Mouse (Mus musculus) CH12.LX (cell line): ENCODE data around the gene Snx21. TPM values are rescaled to one million over a fixed set of nuclear protein-coding genes. Genes with fewer than 3 reads are reported as not detected.

Experiments used
- DNase-seq: peaks from one replicate; pipeline ENCODE4 v3.0.0-alpha.2; 2013; ENCODE audit errors: extremely low read depth
- H3K27ac ChIP-seq: 2 replicates; pipeline ENCODE4 v1.5.1; 2012; ENCODE audit warnings: low read depth, mild to moderate bottlenecking, control low read depth, moderate library complexity; ENCODE audit not compliant: insufficient read depth
- H3K27me3 ChIP-seq: replicated peaks from 2 replicates; pipeline ENCODE3; 2012; ENCODE audit warnings: inconsistent platforms
- H3K36me3 ChIP-seq, 2 experiments: replicated peaks in 1 of 2; 2 replicates each; pipeline versions ENCODE3 to v1.6.1; 2012; ENCODE audit warnings: inconsistent platforms in 1 of 2, low read length in 1 of 2, mild to moderate bottlenecking in 1 of 2, mixed read lengths in 1 of 2, moderate library complexity in 1 of 2; ENCODE audit not compliant: control insufficient read depth in 1 of 2, insufficient read depth in 1 of 2
- H3K4me1 ChIP-seq, 2 experiments: 2 replicates each; pipeline ENCODE4 v1.6.1; 2012; ENCODE audit warnings: inconsistent platforms in 1 of 2, moderate library complexity in 1 of 2; ENCODE audit not compliant: insufficient read depth in 2 of 2, control insufficient read depth in 1 of 2
- H3K4me2 ChIP-seq: 2 replicates; pipeline ENCODE4 v1.6.1; 2012; ENCODE audit warnings: low read depth, mild to moderate bottlenecking, control low read depth; ENCODE audit not compliant: poor library complexity, insufficient read depth, severe bottlenecking
- H3K4me3 ChIP-seq, 3 experiments: fragments of 150-350 bp in 1 of 3; sonication (generic) in 1 of 3; replicated peaks in 1 of 3; 2 replicates each; pipeline versions ENCODE3 to v1.5.1; 2011 to 2012; ENCODE audit warnings: low read depth in 2 of 3, low read length in 2 of 3, mild to moderate bottlenecking in 2 of 3, moderate library complexity in 2 of 3, control low read depth in 1 of 3, improper control_type of control experiment in 1 of 3, inconsistent platforms in 1 of 3, mixed read lengths in 1 of 3; ENCODE audit not compliant: poor library complexity in 1 of 3
- H3K79me2 ChIP-seq: replicated peaks from 2 replicates; pipeline ENCODE4 v1.6.1; 2012; ENCODE audit warnings: mild to moderate bottlenecking, moderate library complexity; ENCODE audit not compliant: control insufficient read depth, poor library complexity, insufficient read depth, severe bottlenecking; ENCODE audit errors: extremely low read depth
- H3K9ac ChIP-seq: 2 replicates; pipeline ENCODE4 v1.6.1; 2012; ENCODE audit warnings: low read depth, mild to moderate bottlenecking, control low read depth, moderate library complexity; ENCODE audit not compliant: insufficient read depth
- H3K9me3 ChIP-seq: replicated peaks from 2 replicates; pipeline ENCODE3; 2012; ENCODE audit warnings: low read length, inconsistent platforms, mixed read lengths
- BHLHE40 ChIP-seq: IDR thresholded peaks from 2 replicates; pipeline ENCODE4 v1.6.1; 2011; ENCODE audit warnings: mild to moderate bottlenecking, low read depth, low read length, improper control_type of control experiment
- CTCF ChIP-seq, 2 experiments: IDR thresholded peaks in 1 of 2; conservative IDR thresholded peaks in 1 of 2; 2 replicates each; pipeline ENCODE4 v1.5.1; 2011 to 2012; ENCODE audit warnings: low read depth in 2 of 2, low read length in 2 of 2, improper control_type of control experiment in 1 of 2, inconsistent platforms in 1 of 2, mild to moderate bottlenecking in 1 of 2, moderate library complexity in 1 of 2
- E2F4 ChIP-seq: IDR thresholded peaks from 2 replicates; pipeline ENCODE4 v1.6.1; 2011; ENCODE audit warnings: low read depth, low read length, improper control_type of control experiment; ENCODE audit not compliant: insufficient replicate concordance
- ELF1 ChIP-seq: IDR thresholded peaks from 2 replicates; pipeline ENCODE4 v1.6.1; 2014; ENCODE audit warnings: low read depth, mild to moderate bottlenecking, inconsistent platforms, low read length, improper control_type of control experiment
- GABPA ChIP-seq: IDR thresholded peaks from 2 replicates; pipeline ENCODE4 v1.6.1; 2012; ENCODE audit warnings: low read depth, low read length, improper control_type of control experiment, inconsistent platforms; ENCODE audit not compliant: insufficient replicate concordance
- IRF4 ChIP-seq: IDR thresholded peaks from 2 replicates; pipeline ENCODE4 v1.6.1; 2014; ENCODE audit warnings: low read depth, mild to moderate bottlenecking, inconsistent platforms, low read length, improper control_type of control experiment
- JUN ChIP-seq: IDR thresholded peaks from 2 replicates; pipeline ENCODE4 v1.6.1; 2011; ENCODE audit warnings: low read depth, mild to moderate bottlenecking, low read length, improper control_type of control experiment, moderate library complexity; ENCODE audit not compliant: insufficient read depth
- MAFK ChIP-seq: IDR thresholded peaks from 2 replicates; pipeline ENCODE4 v1.6.1; 2011; ENCODE audit warnings: low read length, improper control_type of control experiment; ENCODE audit not compliant: insufficient replicate concordance
- MAX ChIP-seq: IDR thresholded peaks from 2 replicates; pipeline ENCODE4 v1.6.1; 2011; ENCODE audit warnings: low read length, improper control_type of control experiment
- MAZ ChIP-seq: IDR thresholded peaks from 2 replicates; pipeline ENCODE4 v1.6.1; 2012; ENCODE audit warnings: low read depth, mild to moderate bottlenecking, inconsistent platforms, low read length, improper control_type of control experiment, moderate library complexity
- MXI1 ChIP-seq: IDR thresholded peaks from 2 replicates; pipeline ENCODE4 v1.6.1; 2011; ENCODE audit warnings: mild to moderate bottlenecking, low read depth, low read length, improper control_type of control experiment
- NELFE ChIP-seq: IDR thresholded peaks from 2 replicates; pipeline ENCODE4 v1.6.1; 2011; ENCODE audit warnings: low read depth, low read length, improper control_type of control experiment
- NRF1 ChIP-seq: IDR thresholded peaks from 2 replicates; pipeline ENCODE4 v1.6.1; 2014; ENCODE audit warnings: low read depth, mild to moderate bottlenecking, inconsistent platforms, low read length, improper control_type of control experiment, moderate library complexity
- POLR2AphosphoS2 ChIP-seq: IDR thresholded peaks from 2 replicates; pipeline ENCODE4 v1.6.1; 2011; ENCODE audit warnings: low read depth, low read length, improper control_type of control experiment
- RCOR1 ChIP-seq: conservative IDR thresholded peaks from 2 replicates; pipeline ENCODE4 v1.6.1; 2012; ENCODE audit warnings: low read depth, mild to moderate bottlenecking, inconsistent platforms, low read length, improper control_type of control experiment
- SMC3 ChIP-seq: IDR thresholded peaks from 2 replicates; pipeline ENCODE4 v1.6.1; 2011; ENCODE audit warnings: low read depth, low read length, improper control_type of control experiment
- TCF12 ChIP-seq: IDR thresholded peaks from 2 replicates; pipeline ENCODE4 v1.6.1; 2014; ENCODE audit warnings: low read depth, mild to moderate bottlenecking, inconsistent platforms, low read length, improper control_type of control experiment
- UBTF ChIP-seq: IDR thresholded peaks from 2 replicates; pipeline ENCODE4 v1.6.1; 2012; ENCODE audit warnings: low read depth, mild to moderate bottlenecking, inconsistent platforms, low read length, improper control_type of control experiment, moderate library complexity
- USF1 ChIP-seq: IDR thresholded peaks from 2 replicates; pipeline ENCODE4 v1.6.1; 2014; ENCODE audit warnings: low read depth, mild to moderate bottlenecking, inconsistent platforms, low read length, improper control_type of control experiment
- ZKSCAN1 ChIP-seq: IDR thresholded peaks from 2 replicates; pipeline ENCODE4 v1.6.1; 2012; ENCODE audit warnings: low read depth, inconsistent platforms, low read length, improper control_type of control experiment, borderline replicate concordance
- ZNF384 ChIP-seq: IDR thresholded peaks from 2 replicates; pipeline ENCODE4 v1.6.1; 2012; ENCODE audit warnings: low read depth, low read length, improper control_type of control experiment, inconsistent platforms
- dilution Hi-C: fragments of 300-500 bp; cut with MboI; formaldehyde crosslinking; loops from 2 replicates; pipeline ENCODE4 v1.14.3; 2020; ENCODE audit warnings: low sequenced_read_pairs; ENCODE audit not compliant: extremely low pct_unique_long_range_greater_than_20kb, extremely low pct_ligation_motif_present
- in situ Hi-C: fragments of 300-500 bp; cut with MboI; formaldehyde crosslinking; loops from 3 replicates; pipeline ENCODE4 v1.14.3; 2019; ENCODE audit warnings: low sequenced_read_pairs, low pct_ligation_motif_present, low pct_unique_long_range_greater_than_20kb, mixed read lengths
- polyA plus RNA-seq: library from polyadenylated mRNA; unstranded; fragments of >175 nt; gene quantifications from 2 replicates; pipeline ENCODE4 v1.2.1, GENCODE M21; 2012; ENCODE audit warnings: low read depth; ENCODE audit not compliant: insufficient read length
- total RNA-seq, 2 experiments: library from RNA; depleted of rRNA; stranded (reverse); fragments of 300-350 nt in 1 of 2; fragments of >200 nt in 1 of 2; gene quantifications; 2 replicates each; pipeline ENCODE4 v1.2.3; 2012 to 2014

Snx21 gene
- total and polyA plus RNA-seq, 3 experiments: 0.71 to 3.3 (median 1.5) TPM

DNA sequence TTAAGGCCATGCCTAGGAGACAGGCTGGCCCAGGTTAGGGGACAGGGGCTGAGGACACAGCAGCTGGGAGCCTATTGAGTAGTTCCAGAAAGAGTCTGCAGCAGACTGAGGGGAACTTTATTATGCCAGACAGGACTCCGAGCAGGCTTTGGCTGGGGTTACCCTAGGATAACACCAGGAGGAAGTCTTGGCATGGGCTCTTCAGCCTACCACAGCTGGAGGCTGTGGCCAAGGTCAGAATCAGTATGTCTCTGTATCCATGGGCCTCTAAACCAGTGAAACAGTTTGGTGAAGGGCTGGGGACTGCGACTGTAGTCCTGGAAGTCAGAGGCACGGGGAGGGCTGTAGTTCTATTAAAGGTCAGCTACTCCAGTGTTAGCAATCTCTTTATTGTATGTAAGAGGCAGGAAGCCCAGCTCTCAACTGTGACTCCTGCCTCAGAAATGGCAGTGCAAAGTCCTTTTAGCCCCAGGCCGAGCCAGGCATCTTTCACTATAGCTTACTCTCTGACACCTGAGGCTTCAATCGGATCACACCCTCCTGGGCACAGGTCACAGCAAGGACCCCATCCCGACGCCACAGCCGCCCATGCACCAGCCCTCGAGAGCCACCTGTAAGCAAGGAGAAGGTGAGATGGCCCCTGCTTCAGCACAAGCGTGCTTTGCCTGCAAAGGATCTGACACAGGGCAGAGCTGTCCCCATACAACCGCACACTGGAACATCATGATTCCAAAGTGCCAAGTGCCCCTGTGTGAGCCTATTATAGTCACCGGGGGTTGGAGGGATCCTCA is 7.0 kb downstream of the Snx21 start:
- Histone ChIP-seq H3K4me1 (peaks cover 0 to 6% of the 10 kb centered on the region in 2 experiments; a peak in 2 of 4 replicates), H3K4me3 (no peak overlapping the region), H3K36me3 (peaks cover 48 to 84% of the 10 kb centered on the region in 2 experiments), H3K4me2 (no peak overlapping the region), H3K27ac (no peak overlapping the region), H3K27me3 (no peaks in the 10 kb centered on the region), H3K9ac (no peak overlapping the region), H3K79me2 (no peaks in the 10 kb centered on the region), H3K9me3 (no peaks in the 10 kb centered on the region)
- TF ChIP-seq MAX: no peak
- no peak for TF ChIP-seq MAFK
- no peak for TF ChIP-seq NRF1
- no peak for TF ChIP-seq ZNF384
- no peak for TF ChIP-seq MXI1
- TF ChIP-seq UBTF: no peak
- TF ChIP-seq IRF4: no peak
- TF ChIP-seq ELF1: no peak
- no peak for TF ChIP-seq NELFE
- no peak for TF ChIP-seq MAZ
- TF ChIP-seq POLR2AphosphoS2: no peak
- no peak for TF ChIP-seq JUN
- TF ChIP-seq TCF12: no peak
- TF ChIP-seq RCOR1: no peak
- no peak for TF ChIP-seq CTCF (conservative IDR thresholded peaks at IDR 0.05 in 1 of 2, IDR thresholded peaks at IDR 0.05 in 1 of 2; ENCODE audit: low read depth in 2 of 2, low read length in 2 of 2)
- TF ChIP-seq E2F4: no peak
- TF ChIP-seq GABPA: no peak
- no peak for TF ChIP-seq ZKSCAN1
- TF ChIP-seq USF1: no peak
- dilution Hi-C loops: no loop called here
- no peak for DNase-seq
- in situ Hi-C loops: no loop called here

DNA sequence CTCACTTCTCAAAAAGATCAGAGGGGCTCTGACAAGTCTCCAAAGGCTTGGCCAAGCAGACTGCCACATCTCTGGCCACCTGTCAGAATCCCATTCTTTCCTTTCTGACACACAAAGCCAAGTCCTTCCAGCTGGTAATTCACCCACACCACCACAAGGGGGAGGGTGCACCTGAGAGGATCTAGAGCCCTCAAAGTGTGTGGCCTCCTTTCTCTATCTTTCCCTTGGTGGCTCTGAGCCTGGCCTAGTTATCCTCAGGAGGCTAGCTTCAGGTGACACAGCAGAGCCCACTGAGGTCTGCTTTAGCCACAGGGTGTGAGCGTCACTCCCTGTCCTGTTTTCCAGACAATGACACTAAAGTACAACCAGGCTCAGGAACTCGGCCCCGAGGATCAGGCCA is 7.6 kb downstream of the Snx21 start:
- no peak overlapping the region for H3K9ac ChIP-seq
- no peaks in the 10 kb centered on the region for H3K79me2 ChIP-seq
- peaks cover 0 to 6% of the 10 kb centered on the region in 2 experiments; a peak in 2 of 4 replicates for H3K4me1 ChIP-seq
- H3K27me3 ChIP-seq: no peaks in the 10 kb centered on the region
- H3K4me3 ChIP-seq: no peak overlapping the region
- H3K9me3 ChIP-seq: no peaks in the 10 kb centered on the region
- H3K27ac ChIP-seq: no peak overlapping the region
- peak; percentile 37 for TF ChIP-seq SMC3
- TF ChIP-seq BHLHE40: no peak
- TF ChIP-seq CTCF (conservative IDR thresholded peaks at IDR 0.05 in 1 of 2, IDR thresholded peaks at IDR 0.05 in 1 of 2; ENCODE audit: low read depth in 2 of 2, low read length in 2 of 2): peak; percentile 73
- in situ Hi-C loops (no loop called here), dilution Hi-C loops (no loop called here)
- peaks cover 52 to 87% of the 10 kb centered on the region in 2 experiments for H3K36me3 ChIP-seq
- no peak overlapping the region for H3K4me2 ChIP-seq
- peak; percentile 62 for DNase-seq
